Mouse (Mus musculus) brown adipose tissue, adult 24 weeks (tissue): ENCODE results near the gene Ugcg. TPM values are rescaled to one million over a fixed set of nuclear protein-coding genes. Genes with fewer than 3 reads are reported as not detected.

Source experiments
- H3K27ac ChIP-seq: fragments of 200-500 bp; replicated peaks from 2 replicates; pipeline ENCODE4 v1.5.1; 2012; ENCODE audit warnings: low read depth, mild to moderate bottlenecking, low read length
- H3K4me1 ChIP-seq: fragments of 200-500 bp; 2 replicates; pipeline ENCODE4 v1.6.1; 2012; ENCODE audit warnings: low read length, mixed read lengths; ENCODE audit not compliant: control insufficient read depth, insufficient read depth, insufficient read length
- H3K4me3 ChIP-seq: fragments of 200-500 bp; 2 replicates; pipeline ENCODE4 v1.5.1; 2012; ENCODE audit warnings: low read depth, mild to moderate bottlenecking, low read length, moderate library complexity; ENCODE audit not compliant: insufficient read depth
- polyA plus RNA-seq: library from polyadenylated mRNA; stranded (reverse); fragments of >200 nt; gene quantifications from 2 replicates; pipeline ENCODE4 v1.2.4, GENCODE M21; 2012; ENCODE audit not compliant: missing spikeins, insufficient read depth, insufficient read length

The Ugcg gene
- polyA plus RNA-seq, 1 experiment = 7.0 TPM

DNA sequence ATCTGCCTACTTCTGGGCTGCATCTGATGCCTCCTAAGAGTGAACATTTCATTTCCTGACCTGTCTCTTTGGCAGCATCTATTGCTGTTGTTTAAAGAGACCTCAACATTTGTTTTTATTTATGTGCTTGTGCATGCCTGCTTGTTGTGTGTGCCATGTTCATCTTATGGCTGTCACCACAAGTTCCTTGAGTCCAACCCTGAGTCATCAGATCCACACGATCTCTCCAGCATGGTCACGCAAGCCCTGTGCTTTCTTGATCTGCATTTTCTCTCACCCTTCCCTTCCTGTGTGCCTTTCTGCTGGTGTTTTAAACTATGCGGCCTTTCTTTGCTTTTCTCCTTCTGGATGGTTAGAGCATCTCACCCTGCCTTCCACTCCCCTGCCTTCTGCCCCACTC is 11.6 kb downstream of the Ugcg start:
- Histone ChIP-seq H3K4me3 (no peak overlapping the region), H3K27ac (no peak overlapping the region), H3K4me1 (peaks cover 44% of the 10 kb centered on the region)

DNA sequence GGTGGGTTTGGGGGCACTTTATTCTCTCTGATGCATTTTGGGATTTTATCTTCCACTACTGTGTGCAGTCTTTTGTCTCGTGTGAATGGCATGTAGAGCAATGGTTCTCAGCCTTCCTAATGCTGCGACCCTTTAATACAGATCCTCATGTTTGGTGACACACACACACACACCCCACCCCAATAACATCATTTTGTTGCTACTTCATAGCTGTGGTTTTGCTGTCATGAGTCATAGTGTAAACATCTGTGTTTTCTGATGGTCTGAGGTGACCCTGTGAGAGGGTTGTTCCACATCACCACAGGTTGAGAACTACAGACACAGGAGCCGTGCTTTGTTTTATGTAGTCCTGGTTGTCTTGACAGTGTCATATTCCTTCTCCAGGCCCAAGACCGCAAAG is 15.6 kb downstream of the Ugcg start:
- H3K27ac ChIP-seq = no peak overlapping the region
- no peak overlapping the region for H3K4me3 ChIP-seq
- peaks cover 35% of the 10 kb centered on the region for H3K4me1 ChIP-seq

DNA sequence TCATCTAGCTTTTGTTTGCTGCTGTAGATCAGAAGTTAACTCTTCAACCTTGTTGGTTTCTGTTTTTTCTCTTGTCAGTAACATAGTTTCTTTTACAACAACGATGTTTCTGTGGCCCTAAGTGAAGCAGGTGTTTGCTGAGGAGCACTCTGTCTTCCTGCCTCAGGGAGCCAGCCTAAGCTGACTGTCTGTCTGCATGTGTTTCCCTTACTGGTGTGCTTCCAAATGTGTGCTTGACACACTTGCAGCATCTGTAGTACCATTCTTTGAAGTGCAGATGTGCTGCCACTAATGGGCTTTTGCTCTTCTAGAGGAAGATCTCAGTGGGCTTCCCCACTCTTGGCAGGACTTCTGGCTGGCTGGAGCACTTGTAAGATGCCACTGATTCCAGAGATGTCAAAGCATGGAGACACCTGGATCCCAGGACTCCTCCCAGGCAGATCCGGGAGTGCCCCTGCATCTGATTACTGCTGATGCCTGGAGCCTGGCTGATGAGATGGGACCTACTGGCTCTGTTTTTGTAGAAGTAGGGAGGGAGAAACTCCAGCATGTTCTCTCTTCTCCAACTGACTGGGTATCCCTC is 16.8 kb downstream of the Ugcg start:
- H3K4me3 ChIP-seq = no peak overlapping the region
- peaks cover 25% of the 10 kb centered on the region for H3K4me1 ChIP-seq
- no peak overlapping the region for H3K27ac ChIP-seq

DNA sequence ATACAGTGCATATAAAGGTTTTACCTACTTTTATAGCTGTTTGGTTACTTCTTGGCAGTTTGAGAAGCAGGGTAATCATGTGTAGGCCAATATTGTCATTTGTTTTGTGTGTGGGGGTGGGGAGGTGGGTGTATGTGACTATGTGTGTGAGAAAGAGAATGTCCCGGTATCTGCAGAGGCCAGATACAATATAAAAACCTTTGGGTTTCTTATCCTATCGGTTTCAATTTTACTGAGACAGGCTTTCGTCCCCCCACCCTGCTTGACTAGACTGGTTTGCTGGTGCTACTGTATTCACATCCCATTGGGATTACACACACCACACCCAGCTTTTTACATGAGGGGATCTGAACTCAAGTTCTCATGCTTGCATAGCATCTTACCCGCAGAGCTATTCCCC is 17.5 kb downstream of the Ugcg start:
- Histone ChIP-seq H3K4me3 (no peak overlapping the region), H3K4me1 (peaks cover 18% of the 10 kb centered on the region), H3K27ac (no peak overlapping the region)

DNA sequence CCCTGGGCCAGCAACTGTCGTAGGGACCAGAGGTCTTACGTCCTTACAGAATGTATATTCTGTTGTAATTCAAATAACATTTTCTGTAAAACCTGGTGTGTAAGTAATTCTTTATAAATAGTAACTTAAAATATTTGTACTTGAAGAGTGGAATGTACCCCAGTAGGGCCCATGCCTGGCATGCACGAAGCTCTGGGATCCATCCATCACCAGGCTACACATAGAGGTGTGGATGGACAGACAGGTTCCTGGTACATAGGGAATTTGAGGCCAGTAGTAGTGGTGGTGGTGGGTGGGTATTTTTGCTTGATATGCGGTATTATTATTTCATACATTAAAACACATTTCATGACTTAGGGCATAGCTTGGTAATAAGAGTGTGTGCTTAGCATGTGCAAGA is 19.6 kb downstream of the Ugcg start:
- no peak overlapping the region for H3K27ac ChIP-seq
- peaks cover 16% of the 10 kb centered on the region for H3K4me1 ChIP-seq
- H3K4me3 ChIP-seq = no peak overlapping the region

DNA sequence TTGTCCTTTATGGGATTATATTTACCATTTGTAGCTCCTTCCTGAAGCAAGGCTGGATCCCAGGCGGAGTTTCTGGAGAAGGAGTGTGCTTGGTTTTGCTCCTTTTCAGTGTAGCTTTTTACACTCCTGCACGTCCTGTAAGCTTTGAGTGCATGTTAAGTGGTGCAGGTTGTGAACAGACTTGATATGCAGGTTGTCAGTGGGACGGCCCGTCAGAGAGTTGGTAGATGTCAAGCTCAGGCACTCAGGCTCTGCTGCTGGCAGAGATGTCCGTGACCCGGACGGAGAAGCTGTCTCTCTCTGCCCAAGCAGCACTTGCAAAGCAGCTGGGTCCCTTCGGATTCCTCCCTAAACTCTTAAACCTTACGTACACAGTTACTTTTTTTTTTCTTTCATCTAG is 22.1 kb downstream of the Ugcg start:
- no peak overlapping the region for H3K27ac ChIP-seq
- H3K4me3 ChIP-seq = no peak overlapping the region
- peaks cover 5% of the 10 kb centered on the region for H3K4me1 ChIP-seq

DNA sequence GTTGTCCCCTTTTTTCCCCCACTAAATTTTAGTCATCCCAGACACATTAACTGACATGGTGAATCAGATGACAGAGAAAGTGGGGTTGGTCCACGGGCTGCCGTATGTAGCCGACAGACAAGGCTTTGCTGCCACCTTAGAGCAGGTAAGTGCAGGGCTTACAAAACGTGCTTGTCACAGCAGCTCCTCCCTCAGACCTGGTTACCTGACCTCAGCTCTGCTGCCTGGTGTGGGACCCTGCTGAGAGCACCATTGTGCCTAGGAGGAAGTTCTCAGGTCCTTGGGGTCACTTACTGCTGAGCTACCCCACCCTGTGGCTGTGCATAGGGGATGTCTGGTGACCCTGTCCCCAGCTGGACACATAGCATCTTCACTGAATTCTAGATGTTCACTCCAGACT is 24.8 kb downstream of the Ugcg start:
- no peak overlapping the region for H3K27ac ChIP-seq

DNA sequence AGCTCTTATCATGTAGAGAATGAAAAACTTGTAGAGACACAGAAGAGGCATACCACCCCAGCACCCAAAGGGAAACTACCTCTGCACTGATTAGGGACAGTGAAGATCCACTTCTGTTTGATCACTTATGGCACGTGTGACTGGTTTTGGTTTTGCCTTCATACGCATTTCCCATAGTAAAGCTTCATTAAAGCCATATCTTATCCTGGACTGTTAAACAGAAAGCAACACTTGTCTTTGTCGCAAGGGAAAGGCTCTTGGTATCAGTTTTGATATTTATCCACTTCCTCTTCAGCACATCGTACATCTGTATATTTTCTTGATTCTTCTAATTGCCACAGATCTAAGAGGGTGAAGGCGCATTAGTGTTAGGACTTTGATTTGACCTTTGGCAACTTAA is 25.6 kb downstream of the Ugcg start:
- Histone ChIP-seq H3K4me1 (no peaks in the 10 kb centered on the region; the same call in 1 of the 2 replicates), H3K4me3 (no peak overlapping the region), H3K27ac (no peak overlapping the region)

More for the DNA sequence above, 24.8 kb downstream of the Ugcg start:
- Histone ChIP-seq H3K4me1 (no peaks in the 10 kb centered on the region; the same call in 1 of the 2 replicates), H3K4me3 (no peak overlapping the region)

DNA sequence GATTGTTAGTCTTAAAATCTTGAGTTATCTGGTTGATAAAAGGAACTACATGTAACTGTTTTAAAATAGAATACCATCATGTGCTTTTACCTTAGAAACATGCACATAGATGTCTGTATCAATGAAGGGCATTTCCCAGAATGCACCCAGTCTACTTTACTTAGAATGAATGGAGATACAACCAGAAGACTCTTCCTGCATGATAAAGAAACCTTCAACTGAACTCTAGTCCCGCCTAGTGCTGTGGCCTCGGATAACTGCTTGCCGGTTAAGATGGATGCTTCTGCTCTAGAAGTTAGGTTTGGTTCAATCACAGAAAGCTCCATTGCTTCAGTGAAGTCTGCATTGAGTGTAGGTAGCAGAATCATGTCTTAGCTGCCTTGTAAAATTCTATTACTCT is 26.5 kb downstream of the Ugcg start:
- no peak overlapping the region for H3K27ac ChIP-seq

DNA sequence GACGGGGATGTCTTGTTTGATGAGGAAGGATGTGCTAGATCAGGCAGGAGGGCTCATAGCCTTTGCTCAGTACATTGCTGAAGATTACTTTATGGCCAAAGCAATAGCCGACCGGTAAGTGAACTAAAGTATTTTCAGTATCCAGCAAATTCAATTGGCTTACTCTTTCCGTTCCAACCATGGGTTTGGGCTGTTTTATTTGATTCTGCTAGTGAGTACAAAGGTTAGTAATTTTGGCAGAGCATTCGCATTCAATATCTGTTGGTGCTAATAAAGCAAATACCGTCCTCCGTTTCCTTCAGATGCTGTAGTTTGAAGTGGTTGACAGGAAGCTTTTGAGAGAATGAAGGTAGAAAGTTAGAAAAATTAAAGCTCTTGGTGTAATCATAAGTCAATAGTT is 28.0 kb downstream of the Ugcg start:
- Histone ChIP-seq H3K27ac (no peak overlapping the region), H3K4me3 (no peak overlapping the region), H3K4me1 (peaks cover 6% of the 10 kb centered on the region; the same call in 1 of the 2 replicates)

More for the DNA sequence above, 26.5 kb downstream of the Ugcg start:
- Histone ChIP-seq H3K4me3 (no peak overlapping the region), H3K4me1 (no peaks in the 10 kb centered on the region; the same call in 1 of the 2 replicates)

DNA sequence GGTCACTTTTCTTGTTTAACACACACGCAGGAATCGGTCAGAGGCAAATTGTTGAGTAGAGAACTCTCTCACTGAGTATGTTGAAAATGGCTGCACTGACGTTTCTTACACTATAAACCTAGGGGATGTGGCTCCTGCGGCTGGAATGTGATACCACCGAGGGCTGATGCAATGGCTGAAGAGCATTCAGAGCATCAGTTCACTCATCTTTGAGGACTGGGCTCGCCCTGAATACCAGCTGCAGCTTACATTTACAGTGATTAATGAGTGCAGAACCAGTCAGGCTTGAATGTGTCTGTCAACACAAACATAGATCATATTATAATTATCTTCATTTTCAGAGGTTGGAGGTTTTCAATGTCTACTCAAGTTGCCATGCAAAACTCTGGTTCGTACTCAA is 29.1 kb downstream of the Ugcg start:
- H3K4me3 ChIP-seq = no peak overlapping the region
- no peak overlapping the region for H3K27ac ChIP-seq
- H3K4me1 ChIP-seq = peaks cover 7% of the 10 kb centered on the region; the same call in 1 of the 2 replicates

DNA sequence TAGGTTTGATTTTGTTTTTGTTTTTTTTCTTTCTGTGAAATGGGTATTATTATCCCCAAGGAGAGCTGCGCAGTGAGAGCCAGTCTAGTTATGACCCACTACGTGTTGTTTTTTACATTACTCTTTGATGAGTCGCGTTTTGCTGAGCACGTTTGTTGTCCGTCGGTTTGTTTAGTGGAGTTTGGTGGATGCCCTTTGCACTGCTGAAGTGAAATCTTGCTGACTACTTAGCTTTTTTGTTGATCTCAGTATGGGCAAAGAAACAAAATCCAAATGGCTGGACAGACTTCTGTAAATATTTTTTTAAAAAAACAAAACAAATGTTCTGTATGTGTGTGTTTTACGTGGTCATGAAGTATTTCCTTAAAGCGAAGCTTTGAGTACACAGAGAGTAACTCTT is 33.2 kb downstream of the Ugcg start:
- Histone ChIP-seq H3K4me1 (peaks cover 22% of the 10 kb centered on the region), H3K27ac (peak overlapping the region; percentile 53), H3K4me3 (no peak overlapping the region)

DNA sequence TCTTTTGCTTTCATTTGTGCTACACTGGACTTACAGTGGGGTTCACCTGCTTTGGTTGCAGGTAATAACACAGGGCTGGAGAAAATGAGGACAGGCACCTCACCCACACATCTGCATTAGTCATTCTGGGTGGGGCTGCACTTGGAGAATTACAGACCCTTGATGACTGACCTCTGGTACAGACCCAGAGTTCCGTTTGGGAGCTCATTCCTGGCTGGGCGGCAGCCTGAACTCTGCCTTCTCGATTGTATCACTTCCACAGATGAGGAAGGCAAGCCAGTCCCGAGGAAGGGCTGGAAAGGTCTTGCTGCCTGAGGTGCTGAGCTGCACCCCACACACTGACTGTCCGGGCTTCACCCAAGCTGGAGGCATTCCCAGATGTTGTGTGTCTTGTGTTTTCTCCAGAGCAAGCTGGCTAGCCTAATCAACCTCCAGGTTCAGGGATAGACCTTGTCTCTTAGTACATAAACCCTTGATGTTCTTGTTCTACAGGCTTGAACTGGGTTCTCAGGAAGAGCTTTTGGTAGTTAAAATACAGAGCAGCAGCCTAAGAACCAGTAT is 34.1 kb downstream of the Ugcg start:
- Histone ChIP-seq H3K4me3 (no peak overlapping the region), H3K27ac (peak overlapping the region; percentile 92), H3K4me1 (peaks cover 22% of the 10 kb centered on the region)

DNA sequence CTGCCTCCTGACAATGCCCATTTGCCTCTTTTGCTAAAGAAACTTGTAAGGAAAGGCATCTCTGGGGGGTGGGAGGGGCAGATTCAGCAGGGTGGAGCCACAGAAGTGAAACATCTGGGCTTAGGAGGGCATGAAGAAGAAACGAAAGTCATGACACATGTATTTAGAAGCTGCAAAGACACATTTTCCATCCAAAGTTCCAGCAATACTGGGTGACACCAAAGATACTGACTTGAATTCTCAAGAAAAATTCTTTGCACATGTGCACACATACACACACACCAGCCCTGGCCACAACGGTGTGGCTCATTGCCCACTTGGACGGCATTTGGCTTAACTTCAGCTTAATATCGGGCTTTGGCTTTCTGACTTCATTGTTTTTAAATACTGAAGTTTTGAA is 35.8 kb downstream of the Ugcg start:
- no peak overlapping the region for H3K4me3 ChIP-seq
- peak overlapping the region; percentile 90 for H3K27ac ChIP-seq
- peaks cover 22% of the 10 kb centered on the region for H3K4me1 ChIP-seq

DNA sequence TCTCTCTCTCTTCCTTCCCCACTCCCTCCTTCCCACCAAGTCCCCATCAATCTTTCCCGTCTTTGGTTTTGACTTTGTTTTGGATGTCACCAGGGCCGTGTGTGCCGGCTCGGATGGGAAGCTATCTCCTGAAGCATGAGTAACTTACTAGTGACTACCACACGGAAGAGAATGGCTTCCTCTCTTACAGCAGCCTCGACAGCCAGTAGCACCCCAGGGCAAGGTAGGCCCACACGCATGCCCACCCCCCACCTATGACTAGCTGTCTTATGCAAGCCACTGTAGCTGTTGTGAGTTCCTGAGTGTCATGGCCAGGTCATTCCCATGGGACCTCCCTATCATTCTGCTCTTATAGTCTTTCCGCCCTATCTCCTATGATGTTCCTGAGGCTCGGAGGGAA is 38.0 kb downstream of the Ugcg start:
- Histone ChIP-seq H3K4me1 (peaks cover 20% of the 10 kb centered on the region), H3K4me3 (no peak overlapping the region), H3K27ac (no peak overlapping the region)

DNA sequence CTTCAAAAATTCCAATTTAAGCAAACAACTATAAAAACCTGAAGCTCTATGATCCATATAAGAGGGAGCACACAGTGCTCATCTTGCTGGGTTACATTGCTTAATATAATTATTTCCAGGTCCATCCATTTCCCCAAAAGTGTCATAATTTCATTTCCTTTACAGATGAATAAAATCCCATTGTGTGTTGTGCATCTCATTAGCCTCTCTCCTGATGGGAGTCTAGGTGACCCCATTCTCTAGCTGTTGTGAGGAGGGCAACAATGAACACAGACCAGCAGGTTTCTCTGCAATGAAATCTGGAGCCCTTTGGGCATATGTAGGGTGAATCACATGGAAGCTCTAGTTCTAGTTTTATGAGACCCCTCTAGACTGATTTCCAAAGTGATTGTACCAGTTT is 39.9 kb downstream of the Ugcg start:
- Histone ChIP-seq H3K4me3 (no peak overlapping the region), H3K4me1 (peaks cover 13% of the 10 kb centered on the region), H3K27ac (no peak overlapping the region)
